In genomic region chr2:30463904-30464330, GRCm38 (mm10) we compare ENCODE assay signal across 7 mouse cellular contexts. TPM values are rescaled to one million over a fixed set of nuclear protein-coding genes. Genes with fewer than 3 reads are reported as not detected.
DNase-seq lines count a peak whose midpoint lies in the region; ATAC-seq and TF ChIP-seq lines count a peak whose summit lies in the region.

No protein-coding gene starts in this region.

- peaks cover 0 to 3% of the 10 kb centered on the region in 2 experiments; a peak in 1 of 4 replicates for H3K4me1 ChIP-seq in MEL (ENCODE audit: control insufficient read depth in 1 of 2, insufficient read depth in 2 of 2, low read length in 2 of 2)
- H3K4me1 ChIP-seq in bone marrow, adult 2 months (ENCODE audit: control insufficient read depth, insufficient read depth, low read length): no peaks in the 10 kb centered on the region
- peaks cover 14% of the 10 kb centered on the region for H3K4me1 ChIP-seq in embryonic fibroblast, embryonic 13.5 days (ENCODE audit: control insufficient read depth, insufficient read depth, low read length)
- peaks cover 25% of the 10 kb centered on the region for H3K4me1 ChIP-seq in heart, embryonic 16.5 days (ENCODE audit: control insufficient read depth, insufficient read depth, low read length)
- peaks cover 6% of the 10 kb centered on the region; the same call in 1 of the 2 replicates for H3K4me1 ChIP-seq in lung, postnatal 0 days (ENCODE audit: insufficient read depth, low read depth, low read length)

- no peaks in the 10 kb centered on the region for H3K9me3 ChIP-seq in MEL (replicated peaks; ENCODE audit: insufficient read depth, low read length)
- no peaks in the 10 kb centered on the region for H3K9me3 ChIP-seq in heart, embryonic 16.5 days (replicated peaks; ENCODE audit: control insufficient read depth, low read length)
- H3K9me3 ChIP-seq in lung, postnatal 0 days (ENCODE audit: low read length): no peaks in the 10 kb centered on the region

- under 1% methylated on average over 9 of the region's 9 CpGs for WGBS in bone marrow, adult 2 months
- under 1% methylated on average over 9 of the region's 9 CpGs for WGBS in heart, embryonic 16.5 days
- WGBS in lung, postnatal 0 days: 1% methylated on average over 9 of the region's 9 CpGs

- TF ChIP-seq POLR2A in MEL (IDR thresholded peaks at IDR 0.05; ENCODE audit: control insufficient read depth in 1 of 2, insufficient read depth in 1 of 2, low read depth in 1 of 2, low read length in 2 of 2, poor library complexity in 1 of 2): peak in 1 of 2 experiments; percentile 71; a peak in 2 of 4 replicates
- no peak for TF ChIP-seq POLR2A in bone marrow, adult 2 months (IDR thresholded peaks at IDR 0.05; ENCODE audit: borderline replicate concordance, control insufficient read depth, low read depth, low read length)
- peak; percentile 82 for TF ChIP-seq POLR2A in embryonic fibroblast, embryonic 13.5 days (IDR thresholded peaks at IDR 0.05; ENCODE audit: low read depth, low read length)

- no peaks in the 10 kb centered on the region for H3K79me2 ChIP-seq in MEL (ENCODE audit: control insufficient read depth, insufficient read depth, low read length, poor library complexity)

- DNase-seq in MEL (ENCODE audit: low read depth, low spot score): peak; percentile 96
- DNase-seq in kidney, postnatal 14 days: peak; percentile 84
- DNase-seq in lung, postnatal 0 days (ENCODE audit: low spot score): peak; percentile 96
- DNase-seq in retina, postnatal 1 day: peak; percentile 85

- ATAC-seq in heart, embryonic 16.5 days (replicated peaks; ENCODE audit: extremely low read depth, insufficient read depth, low FRiP score): peak; percentile 93
- ATAC-seq in lung, postnatal 0 days: peak; percentile 97

- H3K9ac ChIP-seq in MEL (ENCODE audit: control insufficient read depth, low read depth, low read length, poor library complexity, severe bottlenecking): peak overlapping the region; percentile 58
- peak overlapping the region; percentile 71 for H3K9ac ChIP-seq in heart, embryonic 16.5 days (ENCODE audit: low read length)
- H3K9ac ChIP-seq in lung, postnatal 0 days (replicated peaks; ENCODE audit: low read depth): no peak overlapping the region; the same call in 1 of the 2 replicates

- peak overlapping the region; percentile 79 to 96 for H3K4me3 ChIP-seq in MEL (ENCODE audit: control insufficient read depth in 1 of 2, insufficient read depth in 1 of 2, low read depth in 2 of 2, low read length in 2 of 2)
- H3K4me3 ChIP-seq in bone marrow, adult 2 months (replicated peaks; ENCODE audit: control insufficient read depth, low read depth, low read length): peak overlapping the region; percentile 57
- H3K4me3 ChIP-seq in embryonic fibroblast, embryonic 13.5 days (ENCODE audit: insufficient read depth, low read length): peak overlapping the region; percentile 21; the same call in 1 of the 2 replicates
- H3K4me3 ChIP-seq in heart, embryonic 16.5 days (ENCODE audit: low read length): peak overlapping the region; percentile 55
- H3K4me3 ChIP-seq in lung, postnatal 0 days (ENCODE audit: low read depth, low read length): peak overlapping the region; percentile 20

- peak in 1 of 2 experiments; percentile 37; a peak in 2 of 4 replicates for TF ChIP-seq EP300 in MEL (IDR thresholded peaks at IDR 0.05; ENCODE audit: low read depth in 1 of 2, low read length in 2 of 2)
- no peak for TF ChIP-seq EP300 in lung, postnatal 0 days (IDR thresholded peaks at IDR 0.05)

- peak overlapping the region; percentile 77 for H3K4me2 ChIP-seq in heart, embryonic 16.5 days (ENCODE audit: low read depth, low read length)
- peak overlapping the region; percentile 52 for H3K4me2 ChIP-seq in lung, postnatal 0 days (replicated peaks; ENCODE audit: low read depth, low read length)

- H3K27me3 ChIP-seq in MEL (ENCODE audit: control insufficient read depth in 1 of 2, insufficient read depth in 2 of 2, low read length in 2 of 2): no peaks in the 10 kb centered on the region
- no peaks in the 10 kb centered on the region for H3K27me3 ChIP-seq in heart, embryonic 16.5 days (ENCODE audit: control insufficient read depth, insufficient read depth, low read length)
- no peaks in the 10 kb centered on the region for H3K27me3 ChIP-seq in lung, postnatal 0 days (replicated peaks; ENCODE audit: insufficient read depth, low read length)

- TF ChIP-seq CTCF in MEL (IDR thresholded peaks at IDR 0.05 in 2 of 3, conservative IDR thresholded peaks at IDR 0.05 in 1 of 3; ENCODE audit: control insufficient read depth in 1 of 3, insufficient read depth in 1 of 3, low read depth in 2 of 3, low read length in 3 of 3, poor library complexity in 1 of 3, severe bottlenecking in 1 of 3): no peak
- no peak for TF ChIP-seq CTCF in bone marrow, adult 2 months (IDR thresholded peaks at IDR 0.05; ENCODE audit: control insufficient read depth, insufficient read depth, low read length)
- no peak for TF ChIP-seq CTCF in embryonic fibroblast, embryonic 13.5 days (IDR thresholded peaks at IDR 0.05; ENCODE audit: borderline replicate concordance, insufficient read depth, low read length)
- no peak; the same call in 1 of the 2 replicates for TF ChIP-seq CTCF in lung, postnatal 0 days (IDR thresholded peaks at IDR 0.05)

- TF ChIP-seq RAD21 in MEL (IDR thresholded peaks at IDR 0.05; ENCODE audit: low read depth, low read length): no peak

- H3K27ac ChIP-seq in MEL (ENCODE audit: control insufficient read depth, low read depth, low read length): peak overlapping the region; percentile 20; the same call in 1 of the 2 replicates
- no peak overlapping the region for H3K27ac ChIP-seq in bone marrow, adult 2 months (ENCODE audit: control insufficient read depth, insufficient read depth, low read depth, low read length, poor library complexity)
- H3K27ac ChIP-seq in embryonic fibroblast, embryonic 13.5 days (ENCODE audit: insufficient read depth, low read length): peak overlapping the region; percentile 22
- peak overlapping the region; percentile 90 for H3K27ac ChIP-seq in heart, embryonic 16.5 days (ENCODE audit: low read length)
- H3K27ac ChIP-seq in lung, postnatal 0 days (ENCODE audit: low read length): peak overlapping the region; percentile 81

- H3K36me3 ChIP-seq in MEL (ENCODE audit: control insufficient read depth in 1 of 2, insufficient read depth in 2 of 2, low read length in 2 of 2): 0 out of 4 replicates have a peak, but pooled peaks cover 0 to 2% of the 10 kb centered on the region in 2 experiments
- peaks cover 2% of the 10 kb centered on the region; the same call in 1 of the 2 replicates for H3K36me3 ChIP-seq in heart, embryonic 16.5 days (ENCODE audit: control insufficient read depth, insufficient read depth)
- no peaks in the 10 kb centered on the region for H3K36me3 ChIP-seq in lung, postnatal 0 days (ENCODE audit: insufficient read depth, low read length)

TF ChIP-seq in MEL, 35 proteins besides CTCF, POLR2A, EP300 and RAD21 (continues in another document):
- TF ChIP-seq MYC (IDR thresholded peaks at IDR 0.05; ENCODE audit: low read depth, low read length) (peak; percentile 33; the same call in 1 of the 2 replicates), ZNF384 (IDR thresholded peaks at IDR 0.05; ENCODE audit: low read depth, low read length) (no peak), JUND (IDR thresholded peaks at IDR 0.05; ENCODE audit: low read depth, low read length) (no peak), MAX (IDR thresholded peaks at IDR 0.05; ENCODE audit: low read length) (0 out of 2 replicates have a peak, but pooled peaks have one; percentile 13), TBP (IDR thresholded peaks at IDR 0.05; ENCODE audit: low read depth, low read length) (peak; percentile 73), ETS1 (IDR thresholded peaks at IDR 0.05; ENCODE audit: low read depth, low read length) (peak; percentile 84), MXI1 (IDR thresholded peaks at IDR 0.05; ENCODE audit: low read depth, low read length) (peak; percentile 82; the same call in 1 of the 2 replicates), TAL1 (IDR thresholded peaks at IDR 0.05; ENCODE audit: low read length) (peak; percentile 67), ZMIZ1 (IDR thresholded peaks at IDR 0.05; ENCODE audit: low read depth, low read length) (0 out of 2 replicates have a peak, but pooled peaks have one; percentile 50), USF1 (IDR thresholded peaks at IDR 0.05; ENCODE audit: low read depth, low read length) (0 out of 2 replicates have a peak, but pooled peaks have one; percentile 27)

RNA-seq across cellular contexts. Expression of gene Ier5l, which starts 10.1 kb away (rescaled TPM):
- not detected in 2 replicates for total RNA-seq in MEL (2012; rRNA removed)
- under 1 TPM in 1 of 2 experiments, not detected in 1; 0.06 TPM for polyA plus RNA-seq in MEL (2012; ENCODE audit: insufficient read depth in 1 of 2, insufficient read length in 2 of 2, low read depth in 1 of 2, low replicate concordance in 2 of 2, missing spikeins in 1 of 2)
- 0.84 and 1.1 TPM in 2 replicates for polyA plus RNA-seq in bone marrow, adult 2 months (2011; ENCODE audit: insufficient read depth, insufficient read length, low replicate concordance, missing spikeins)
- polyA plus RNA-seq in embryonic fibroblast, embryonic 13.5 days (2011; ENCODE audit: insufficient read length, low read depth, missing spikeins): 17.1 and 18.1 TPM in 2 replicates
- 0.72 and 0.85 TPM in 2 replicates for polyA plus RNA-seq in heart, embryonic 16.5 days (2015; fragmentation: Nextera tagmentation; extraction: Ambion mirVana)
- polyA plus RNA-seq in lung, postnatal 0 days (2015; fragmentation: Nextera tagmentation; extraction: Ambion mirVana): 3.6 and 4.0 TPM in 2 replicates

RNA-seq across cellular contexts. Expression of gene Ptpa, which starts 48.1 kb away (rescaled TPM):
- total RNA-seq in MEL (2012; rRNA removed): 139 and 159 TPM in 2 replicates
- 100 to 1,000 TPM in 1 of 2 experiments, not detected in 1; 382 TPM for polyA plus RNA-seq in MEL (2012; ENCODE audit: insufficient read depth in 1 of 2, insufficient read length in 2 of 2, low read depth in 1 of 2, low replicate concordance in 2 of 2, missing spikeins in 1 of 2)
- 199 and 273 TPM in 2 replicates for polyA plus RNA-seq in bone marrow, adult 2 months (2011; ENCODE audit: insufficient read depth, insufficient read length, low replicate concordance, missing spikeins)
- 126 and 137 TPM in 2 replicates for polyA plus RNA-seq in embryonic fibroblast, embryonic 13.5 days (2011; ENCODE audit: insufficient read length, low read depth, missing spikeins)
- 125 and 126 TPM in 2 replicates for polyA plus RNA-seq in heart, embryonic 16.5 days (2015; fragmentation: Nextera tagmentation; extraction: Ambion mirVana)
- 88.0 and 93.3 TPM in 2 replicates for polyA plus RNA-seq in lung, postnatal 0 days (2015; fragmentation: Nextera tagmentation; extraction: Ambion mirVana)

RNA-seq across cellular contexts. Expression of gene Crat, which starts 48.3 kb away (rescaled TPM):
- total RNA-seq in MEL (2012; rRNA removed): 22.0 and 23.9 TPM in 2 replicates
- 10 to 100 TPM in 1 of 2 experiments, not detected in 1; 93.9 TPM for polyA plus RNA-seq in MEL (2012; ENCODE audit: insufficient read depth in 1 of 2, insufficient read length in 2 of 2, low read depth in 1 of 2, low replicate concordance in 2 of 2, missing spikeins in 1 of 2)
- 28.6 and 37.9 TPM in 2 replicates for polyA plus RNA-seq in bone marrow, adult 2 months (2011; ENCODE audit: insufficient read depth, insufficient read length, low replicate concordance, missing spikeins)
- polyA plus RNA-seq in embryonic fibroblast, embryonic 13.5 days (2011; ENCODE audit: insufficient read length, low read depth, missing spikeins): 22.3 and 29.1 TPM in 2 replicates
- polyA plus RNA-seq in heart, embryonic 16.5 days (2015; fragmentation: Nextera tagmentation; extraction: Ambion mirVana): 164 and 169 TPM in 2 replicates
- polyA plus RNA-seq in lung, postnatal 0 days (2015; fragmentation: Nextera tagmentation; extraction: Ambion mirVana): 36.5 and 37.4 TPM in 2 replicates

Comparison
In these comparisons a context has a peak if more than half of its experiments do, and no peak if none do; other contexts are left out.
1. H3K4me3 ChIP-seq: peak in every context shown above with its lines; median percentile 88 in MEL; 57 in bone marrow, adult 2 months; 55 in heart, embryonic 16.5 days; 21 in embryonic fibroblast, embryonic 13.5 days; 20 in lung, postnatal 0 days.